Mouse (Mus musculus): ENCODE measurements at regions not wholly inside any gene's neighbourhood (a gene's known extent, or its start where the extent isn't known, plus 50 kb on each side); places are given as distances from the start of the nearest gene placed in this dataset.

DNA sequence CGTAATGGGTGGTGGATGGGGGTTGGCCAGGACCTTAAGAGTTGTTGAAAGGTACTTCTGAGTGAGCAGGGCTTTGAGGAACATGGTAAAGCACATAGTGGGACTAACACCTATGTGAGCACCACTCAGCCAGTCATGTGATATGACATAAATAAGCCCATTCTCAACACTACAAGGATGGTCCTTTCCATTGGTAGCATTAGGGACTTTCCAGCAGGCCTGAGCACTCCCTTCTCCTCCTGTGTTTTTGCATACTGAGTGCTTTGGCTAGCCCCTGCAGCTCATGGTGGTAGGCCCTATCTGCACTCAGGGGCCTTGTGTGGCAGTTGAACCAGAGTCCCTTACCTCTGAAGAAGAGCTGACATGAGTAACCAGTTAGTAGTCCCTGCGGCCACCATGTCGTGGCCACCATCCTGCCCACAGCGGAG, 75.7 kb downstream of the Ephb3 start:
- Histone ChIP-seq H3K36me3 (replicated peaks in 1 of 2; ENCODE audit: control insufficient read depth in 1 of 2, insufficient read depth in 1 of 2, low read length in 1 of 2) (no peaks in the 10 kb centered on the region), H3K4me2 (ENCODE audit: insufficient read depth, low read depth, poor library complexity, severe bottlenecking) (peak overlapping the region; percentile 5), H3K4me3 (replicated peaks in 1 of 3; ENCODE audit: low read depth in 2 of 3, low read length in 2 of 3, poor library complexity in 1 of 3) (peak overlapping the region in 1 of 3 experiments; percentile 1), H3K4me1 (ENCODE audit: control insufficient read depth in 1 of 2, insufficient read depth in 2 of 2) (peaks cover 25 to 54% of the 10 kb centered on the region in 2 experiments), H3K9me3 (replicated peaks; ENCODE audit: low read length) (peaks cover 8% of the 10 kb centered on the region), H3K9ac (ENCODE audit: insufficient read depth, low read depth) (peak overlapping the region; percentile 2), H3K27ac (ENCODE audit: insufficient read depth, low read depth) (peak overlapping the region; percentile 80), H3K27me3 (replicated peaks) (no peaks in the 10 kb centered on the region), H3K79me2 (replicated peaks; ENCODE audit: control insufficient read depth, extremely low read depth, insufficient read depth, poor library complexity, severe bottlenecking) (no peaks in the 10 kb centered on the region)
- in situ Hi-C loops (cut with MboI; ENCODE audit: low pct_ligation_motif_present, low pct_unique_long_range_greater_than_20kb, low sequenced_read_pairs), result no loop called here
- dilution Hi-C loops (cut with MboI; ENCODE audit: extremely low pct_ligation_motif_present, extremely low pct_unique_long_range_greater_than_20kb, low sequenced_read_pairs), result no loop called here
- no peak; the same call in none of the 2 replicates for TF ChIP-seq CHD2 (IDR thresholded peaks at IDR 0.05; ENCODE audit: low read length)
- no peak for TF ChIP-seq RCOR1 (conservative IDR thresholded peaks at IDR 0.05; ENCODE audit: low read depth, low read length)
- TF ChIP-seq ZC3H11A (IDR thresholded peaks at IDR 0.05; ENCODE audit: low read depth, low read length), result no peak
- no peak for TF ChIP-seq CTCF (conservative IDR thresholded peaks at IDR 0.05 in 1 of 2, IDR thresholded peaks at IDR 0.05 in 1 of 2; ENCODE audit: low read depth in 2 of 2, low read length in 2 of 2)
- peak; percentile 59; the same call in 1 of the 2 replicates for TF ChIP-seq ELF1 (IDR thresholded peaks at IDR 0.05; ENCODE audit: low read depth, low read length)
- peak; percentile 82 for TF ChIP-seq MAX (IDR thresholded peaks at IDR 0.05; ENCODE audit: low read length)
- TF ChIP-seq BHLHE40 (IDR thresholded peaks at IDR 0.05; ENCODE audit: low read depth, low read length), result peak; percentile 92
- 0 out of 2 replicates have a peak, but pooled peaks have one; percentile 35 for TF ChIP-seq E2F4 (IDR thresholded peaks at IDR 0.05; ENCODE audit: insufficient replicate concordance, low read depth, low read length)
- TF ChIP-seq IRF4 (IDR thresholded peaks at IDR 0.05; ENCODE audit: low read depth, low read length), result peak; percentile 78
- peak; percentile 53 for TF ChIP-seq ZMIZ1 (IDR thresholded peaks at IDR 0.05; ENCODE audit: low read depth, low read length)
- TF ChIP-seq GABPA (IDR thresholded peaks at IDR 0.05; ENCODE audit: insufficient replicate concordance, low read depth, low read length), result no peak
- peak; percentile 60 for TF ChIP-seq JUND (conservative IDR thresholded peaks at IDR 0.05; ENCODE audit: low read depth, low read length)
- peak; percentile 56; the same call in 1 of the 2 replicates for TF ChIP-seq NELFE (IDR thresholded peaks at IDR 0.05; ENCODE audit: low read depth, low read length)
- no peak for TF ChIP-seq NRF1 (IDR thresholded peaks at IDR 0.05; ENCODE audit: low read depth, low read length)
- peak; percentile 38; the same call in 1 of the 2 replicates for TF ChIP-seq MXI1 (IDR thresholded peaks at IDR 0.05; ENCODE audit: low read depth, low read length)
- peak; percentile 84 for TF ChIP-seq MYC (IDR thresholded peaks at IDR 0.05; ENCODE audit: low read depth, low read length)
- no peak for TF ChIP-seq TBP (conservative IDR thresholded peaks at IDR 0.05; ENCODE audit: low read depth, low read length)
- TF ChIP-seq MEF2A (IDR thresholded peaks at IDR 0.05; ENCODE audit: borderline replicate concordance, low read depth, low read length), result peak; percentile 93
- peak; percentile 61 for TF ChIP-seq HCFC1 (IDR thresholded peaks at IDR 0.05; ENCODE audit: low read depth, low read length)
- TF ChIP-seq SMC3 (IDR thresholded peaks at IDR 0.05; ENCODE audit: low read depth, low read length), result peak; percentile 16; the same call in 1 of the 2 replicates
- TF ChIP-seq CHD1 (IDR thresholded peaks at IDR 0.05; ENCODE audit: low read depth, low read length), result peak; percentile 55; the same call in 1 of the 2 replicates
- TF ChIP-seq SIN3A (IDR thresholded peaks at IDR 0.05; ENCODE audit: low read length), result peak; percentile 47; the same call in 1 of the 2 replicates
- no peak; the same call in 1 of the 2 replicates for TF ChIP-seq RAD21 (IDR thresholded peaks at IDR 0.05; ENCODE audit: low read depth, low read length)
- peak; percentile 78 for TF ChIP-seq MAZ (IDR thresholded peaks at IDR 0.05; ENCODE audit: low read depth, low read length)
- TF ChIP-seq POLR2A (IDR thresholded peaks at IDR 0.05; ENCODE audit: low read depth, low read length), result peak; percentile 58; the same call in 1 of the 2 replicates
- TF ChIP-seq USF2 (conservative IDR thresholded peaks at IDR 0.05; ENCODE audit: low read depth, low read length), result peak; percentile 79
- peak; percentile 88 for TF ChIP-seq EP300 (IDR thresholded peaks at IDR 0.05; ENCODE audit: low read length)
- TF ChIP-seq POLR2AphosphoS2 (IDR thresholded peaks at IDR 0.05; ENCODE audit: low read depth, low read length), result no peak
- 0 out of 2 replicates have a peak, but pooled peaks have one; percentile 19 for TF ChIP-seq MAFK (IDR thresholded peaks at IDR 0.05; ENCODE audit: insufficient replicate concordance, low read length)
- peak; percentile 42; the same call in 1 of the 2 replicates for TF ChIP-seq KAT2A (IDR thresholded peaks at IDR 0.05; ENCODE audit: insufficient replicate concordance, low read length)
- no peak for TF ChIP-seq PAX5 (IDR thresholded peaks at IDR 0.05; ENCODE audit: low read length)
- TF ChIP-seq USF1 (IDR thresholded peaks at IDR 0.05; ENCODE audit: low read depth, low read length), result peak; percentile 79
- TF ChIP-seq ZKSCAN1 (IDR thresholded peaks at IDR 0.05; ENCODE audit: borderline replicate concordance, low read depth, low read length), result peak; percentile 100
- TF ChIP-seq JUN (IDR thresholded peaks at IDR 0.05; ENCODE audit: insufficient read depth, low read depth, low read length), result peak; percentile 49
- peak; percentile 84; the same call in 1 of the 2 replicates for TF ChIP-seq TCF12 (IDR thresholded peaks at IDR 0.05; ENCODE audit: low read depth, low read length)
- TF ChIP-seq ZNF384 (IDR thresholded peaks at IDR 0.05; ENCODE audit: low read depth, low read length), result no peak
- no peak for TF ChIP-seq UBTF (IDR thresholded peaks at IDR 0.05; ENCODE audit: low read depth, low read length)
- TF ChIP-seq ETS1 (conservative IDR thresholded peaks at IDR 0.05; ENCODE audit: low read depth, low read length), result peak; percentile 76
- DNase-seq (ENCODE audit: extremely low read depth), result peak; percentile 92

Data from CH12.LX (cell line).